Mouse (Mus musculus): ENCODE results near the gene Cblb.

- no peak for TF ChIP-seq CTCF (IDR thresholded peaks at IDR 0.05; ENCODE audit: control insufficient read depth, insufficient read depth, insufficient read length)
- no peak for TF ChIP-seq USF1 (IDR thresholded peaks at IDR 0.05; ENCODE audit: low read depth)
Observed at GRCm38 (mm10) chr16:52071290-52071689, 40.3 kb downstream of the Cblb start.
